Mouse (Mus musculus): Measurements from ENCODE around the gene Vti1a.

DNA sequence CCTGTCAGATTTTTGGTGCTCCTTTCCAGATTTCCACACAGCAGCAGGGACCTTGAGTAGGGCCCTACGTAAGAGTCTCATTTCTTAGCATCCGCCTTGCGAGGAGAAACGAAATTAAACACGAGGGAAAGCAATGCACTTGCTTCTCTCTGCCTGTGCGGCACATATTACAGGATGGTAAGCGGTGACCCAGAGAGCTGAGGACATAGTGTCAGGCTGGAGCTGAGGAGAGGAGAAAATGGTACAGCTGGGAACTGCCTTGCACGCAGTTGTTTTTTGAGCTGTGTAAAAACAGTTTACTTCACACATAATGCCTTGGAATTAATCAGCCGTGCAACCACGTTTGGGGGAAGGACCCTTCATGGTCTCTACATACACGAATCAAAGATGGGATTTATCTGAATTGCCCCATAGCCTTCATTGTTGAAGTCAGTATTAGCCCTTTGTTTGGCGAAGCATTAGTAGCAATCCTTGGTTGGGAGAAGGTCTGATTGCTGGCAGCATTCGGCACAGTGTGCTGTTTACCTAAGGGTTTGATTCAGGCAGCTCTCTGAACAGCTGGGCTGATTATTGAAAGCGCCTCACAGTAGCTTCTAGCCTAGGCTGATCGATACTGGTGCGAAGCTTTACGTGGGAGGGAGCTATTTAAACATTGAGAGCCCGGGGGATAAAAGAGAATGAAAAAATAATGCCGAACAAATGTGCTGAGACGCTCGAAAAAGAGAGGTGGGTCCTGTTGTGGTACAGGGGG lies 153.4 kb downstream of the Vti1a start:
- no peak for TF ChIP-seq EP300 (IDR thresholded peaks at IDR 0.05)
- no peak for TF ChIP-seq CTCF (IDR thresholded peaks at IDR 0.05)

Measured in lung, postnatal 0 days (tissue).